Mouse (Mus musculus) frontal cortex, postnatal 14 days (tissue): ENCODE measurements around the gene Tbx5.

Experiments
- DNase-seq, 2 experiments: peaks; one replicate each; pipeline ENCODE4 v3.0.0; 2022; ENCODE audit warnings: low spot score in 2 of 2

Gene Tbx5

GRCm38 (mm10) chr5:119810994-119811690 lies 21.3 kb upstream of the Tbx5 start:
- DNase-seq = no peak

DNA sequence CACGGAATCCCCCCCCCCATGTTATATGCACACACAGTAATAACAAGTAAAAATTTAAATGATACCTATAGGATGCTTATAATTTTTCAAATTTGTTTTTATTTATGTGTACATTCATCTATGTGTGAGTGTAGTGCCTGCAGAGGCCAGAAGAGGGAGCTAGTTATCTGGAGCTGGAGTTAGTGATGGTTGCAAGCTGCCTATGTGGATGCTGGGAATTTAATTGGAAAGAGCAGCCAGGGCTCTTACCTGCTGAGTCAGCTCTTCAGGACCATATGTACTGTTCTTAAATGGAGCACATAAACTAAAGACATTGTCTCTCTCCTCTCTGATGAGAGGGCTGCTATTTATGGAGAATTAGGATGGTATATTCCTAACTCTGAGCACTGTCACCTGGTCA lies 17.2 kb upstream of the Tbx5 start:
- DNase-seq = no peak

GRCm38 (mm10) chr5:119820452-119820851 lies 12.0 kb upstream of the Tbx5 start:
- DNase-seq = no peak

- no peak for DNase-seq
These were observed 11.0 kb upstream of the Tbx5 start for GRCm38 (mm10) chr5:119821506-119821905.

DNA sequence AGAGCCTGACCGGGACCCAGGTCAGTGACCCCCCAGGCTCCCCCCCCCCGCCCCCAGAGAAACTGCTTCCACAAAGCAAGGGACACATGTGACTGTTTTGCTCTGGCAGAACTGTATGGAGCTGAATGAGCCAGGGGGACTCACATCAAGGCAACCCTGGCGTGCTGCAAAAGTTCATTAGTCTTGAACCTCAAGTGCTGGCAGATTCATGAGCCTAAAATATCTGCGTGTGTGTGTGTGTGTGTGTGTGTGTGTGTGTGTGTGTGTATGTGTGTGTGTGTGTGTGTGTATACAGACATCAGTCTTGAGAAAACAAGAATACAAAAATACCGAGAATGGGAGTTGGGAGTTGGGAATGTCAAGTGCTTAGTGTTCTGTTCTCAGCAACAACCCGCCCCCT lies 5.1 kb upstream of the Tbx5 start:
- no peak for DNase-seq

DNA sequence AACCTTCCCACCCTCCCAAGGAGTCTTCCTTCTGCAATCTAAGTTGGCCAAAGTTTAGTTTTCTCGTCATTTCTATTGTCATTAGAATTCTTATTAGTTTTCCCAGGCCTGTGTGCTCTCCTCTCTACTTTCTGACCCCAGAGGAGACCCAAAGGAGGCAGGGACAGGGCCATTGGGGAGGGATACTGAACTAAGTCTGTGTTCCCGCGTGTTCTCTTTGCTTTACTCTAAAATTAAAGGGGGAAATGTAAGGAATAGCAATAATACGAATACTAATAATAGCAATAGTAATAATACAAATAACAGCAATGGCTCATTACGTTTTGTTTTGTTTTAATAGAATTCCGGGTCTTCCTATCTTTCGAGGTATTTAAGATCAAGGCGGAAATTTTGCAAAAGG lies 1.9 kb upstream of the Tbx5 start:
- no peak for DNase-seq

- DNase-seq = no peak
These were observed 1.2 kb upstream of the Tbx5 start for GRCm38 (mm10) chr5:119831201-119831771.

DNA sequence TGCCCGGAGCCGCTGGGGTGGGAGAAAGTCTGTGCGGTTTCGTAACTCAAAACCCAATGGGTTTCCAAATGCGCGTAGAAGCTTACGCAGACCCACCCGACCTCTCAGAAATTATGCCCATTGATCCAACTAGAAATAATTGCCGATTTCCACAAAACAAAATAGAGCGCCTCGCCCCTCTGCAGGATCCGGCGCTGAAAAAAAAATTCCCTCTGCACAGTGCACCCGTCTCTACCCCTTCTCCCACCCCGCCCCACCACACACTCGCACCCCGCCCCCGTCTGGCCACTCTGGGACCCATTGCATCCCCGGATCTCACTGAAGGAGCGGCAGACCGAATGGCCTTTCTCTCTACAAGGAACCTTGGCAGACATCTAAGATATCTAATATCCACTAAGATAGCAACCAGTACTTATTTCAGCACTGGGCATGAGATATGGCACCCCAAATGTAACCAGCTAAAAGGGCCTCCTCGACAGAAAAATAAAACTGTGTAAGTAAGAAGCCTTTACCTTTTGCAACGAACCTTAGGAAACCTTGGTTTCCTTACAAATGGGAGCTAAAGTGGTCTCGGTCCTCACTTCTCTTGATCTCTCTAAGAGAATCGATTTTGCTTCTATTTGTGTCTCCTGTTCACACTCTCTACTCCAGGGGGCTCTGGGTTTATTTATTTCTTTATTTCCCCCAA lies 533 bp upstream of the Tbx5 start:
- no peak for DNase-seq

DNA sequence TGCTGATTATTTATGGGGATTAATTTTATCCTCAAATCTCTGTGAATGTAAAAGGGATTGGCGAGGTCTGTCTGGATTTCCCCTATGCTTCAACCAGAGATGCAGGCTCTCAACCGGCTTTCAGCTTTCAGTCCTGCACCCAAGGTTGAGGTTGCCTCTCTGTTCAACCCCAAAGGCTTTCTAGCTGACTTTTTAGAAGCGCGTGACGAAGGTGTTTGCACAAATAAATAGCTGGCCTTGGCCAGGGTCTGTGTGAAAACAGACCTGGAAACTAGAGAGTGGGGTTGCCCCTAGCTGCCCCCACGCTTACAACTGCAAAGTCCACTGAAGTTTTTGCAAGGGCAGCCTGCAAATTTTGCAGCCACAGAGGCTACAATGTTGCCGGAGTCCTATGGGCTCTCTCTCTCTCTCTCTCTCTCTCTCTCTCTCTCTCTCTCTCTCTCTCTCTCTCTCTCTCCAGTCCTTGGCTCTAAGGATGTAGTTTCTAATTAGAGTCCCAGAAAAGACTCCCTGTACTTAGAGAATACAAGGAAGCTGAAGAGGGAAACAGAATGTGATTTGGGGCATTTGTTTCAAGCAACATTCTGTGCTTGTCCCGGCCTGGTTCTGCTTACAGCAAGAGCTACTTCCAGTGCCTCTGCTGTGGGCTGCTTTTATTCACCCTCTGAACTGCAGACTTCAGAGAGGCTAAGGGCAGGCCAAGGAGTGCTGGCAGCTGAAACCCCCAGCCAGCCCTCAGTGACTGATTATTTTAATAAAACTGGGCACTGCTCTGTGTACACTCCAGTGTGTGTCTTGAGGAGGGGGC lies 959 bp downstream of the Tbx5 start:
- no peak for DNase-seq

DNA sequence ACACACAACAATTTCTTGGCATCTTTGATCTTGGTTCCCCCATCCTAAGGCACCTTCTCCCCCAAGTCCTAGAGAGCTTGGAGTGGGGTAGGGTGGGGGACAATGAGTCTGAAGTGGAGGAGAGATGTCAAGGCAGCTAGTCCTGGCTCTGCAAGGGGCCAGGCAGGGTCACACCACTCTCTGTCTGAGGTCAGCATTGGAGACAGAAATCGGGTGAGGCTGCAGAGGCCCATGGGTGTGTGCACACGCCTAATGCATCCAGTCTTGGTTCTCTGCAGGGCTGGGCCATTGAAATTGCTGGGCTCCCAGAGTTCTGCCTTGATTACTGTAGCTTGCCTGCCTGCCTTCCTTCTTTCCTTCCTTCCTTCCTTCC lies 1.5 kb downstream of the Tbx5 start:
- DNase-seq = no peak

DNA sequence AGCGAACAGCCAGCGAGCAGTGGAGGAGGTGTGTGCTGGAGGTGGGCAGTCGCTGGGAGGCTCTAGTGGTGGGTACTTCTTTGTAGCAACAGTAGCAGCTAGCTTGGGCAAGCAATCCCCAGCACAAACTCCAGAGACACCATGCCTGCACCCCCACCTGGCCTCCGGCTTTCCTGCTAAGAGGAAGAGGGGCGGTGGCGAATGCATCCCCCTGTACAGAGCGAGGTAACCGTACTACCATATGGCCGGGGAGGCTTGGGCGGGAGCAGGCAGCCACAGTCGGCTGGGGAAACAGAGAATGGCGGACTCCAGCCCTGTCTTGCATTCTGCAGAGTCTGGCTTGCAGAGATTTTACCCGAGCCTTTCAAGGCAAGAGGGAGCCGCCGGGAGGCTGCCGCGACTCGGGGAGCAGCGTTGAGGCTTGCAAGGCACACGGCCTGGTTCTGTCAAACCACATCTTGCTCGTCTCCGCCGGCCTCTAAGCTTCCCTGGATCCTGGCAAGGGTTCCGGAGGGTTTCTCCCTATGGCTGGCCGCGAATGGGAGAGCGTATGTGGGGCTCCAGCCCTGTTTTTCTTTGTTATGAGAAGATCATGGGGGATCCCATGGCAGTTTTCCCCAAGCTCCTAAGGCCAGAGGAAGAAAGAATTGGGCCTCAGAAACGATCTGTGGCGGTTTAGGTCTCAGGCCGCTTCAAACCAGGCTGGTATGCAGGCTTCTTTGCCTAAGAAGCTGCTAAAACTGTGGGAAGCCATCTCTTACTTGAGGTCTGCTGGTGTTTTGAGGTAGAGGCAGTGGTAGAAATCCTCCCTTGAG lies 2.8 kb downstream of the Tbx5 start:
- DNase-seq = no peak

GRCm38 (mm10) chr5:119835868-119836209 lies 3.4 kb downstream of the Tbx5 start:
- DNase-seq = no peak

GRCm38 (mm10) chr5:119836618-119837305 lies 4.3 kb downstream of the Tbx5 start:
- DNase-seq = no peak

- DNase-seq = no peak
These were observed 4.8 kb downstream of the Tbx5 start for GRCm38 (mm10) chr5:119837306-119837675.

DNA sequence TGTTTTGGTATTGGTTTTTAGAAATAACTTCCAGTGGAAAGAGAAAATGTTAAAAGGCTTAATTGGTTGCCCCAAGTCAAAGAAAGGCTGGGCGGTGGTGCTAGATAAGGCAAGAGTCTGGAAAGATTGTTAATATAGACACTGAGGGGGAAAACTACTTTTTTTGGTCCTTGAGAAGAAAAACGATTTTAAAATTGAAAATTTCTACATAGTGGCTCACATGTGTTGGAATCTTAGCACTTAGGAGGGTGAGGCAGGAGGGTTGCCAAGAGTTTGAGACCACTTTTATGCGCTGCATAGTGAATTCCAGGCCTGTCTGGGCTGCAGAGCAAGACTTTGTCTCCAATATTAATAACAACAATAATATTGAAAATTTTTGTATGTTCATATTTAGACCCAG lies 5.4 kb downstream of the Tbx5 start:
- DNase-seq = no peak

- DNase-seq = no peak
These were observed 6.0 kb downstream of the Tbx5 start for GRCm38 (mm10) chr5:119838441-119838840.

- no peak for DNase-seq
These were observed 6.7 kb downstream of the Tbx5 start for GRCm38 (mm10) chr5:119839156-119839555.

DNA sequence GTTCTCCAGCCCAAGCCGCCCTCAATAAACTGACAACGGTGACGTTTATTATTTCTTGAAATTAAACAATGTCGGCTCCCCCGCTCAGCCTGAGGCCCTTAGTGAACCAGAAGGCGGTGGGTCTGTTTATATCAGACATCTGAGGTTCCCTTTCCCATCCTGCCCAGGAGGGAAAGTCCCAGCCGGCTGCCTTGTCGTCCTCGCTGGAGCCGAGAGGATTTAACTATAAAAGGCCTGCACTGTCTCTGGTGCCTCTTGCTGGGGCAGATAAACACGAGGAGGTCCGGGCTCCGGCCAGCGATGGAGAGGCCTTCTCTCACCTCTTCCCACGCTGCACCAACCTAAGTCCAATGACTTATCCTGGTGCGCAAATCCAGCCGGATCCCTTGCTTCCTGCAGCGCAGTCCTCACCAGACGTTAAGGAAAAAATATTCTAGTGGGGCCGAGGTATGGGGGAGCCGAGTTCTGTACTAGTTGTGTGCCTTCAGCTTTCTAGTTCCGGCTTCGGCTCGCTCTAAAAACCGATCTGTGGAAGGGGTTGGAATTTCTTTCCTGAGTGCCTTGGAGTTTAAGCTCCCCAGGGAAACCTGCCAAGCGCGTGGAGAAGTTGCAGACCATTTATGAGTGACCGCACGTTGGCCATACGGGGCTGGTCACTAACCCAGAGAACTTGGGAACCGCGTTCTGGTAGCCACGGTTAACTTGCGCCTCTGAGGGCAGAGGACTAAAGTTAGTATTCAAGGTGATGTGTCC lies 7.3 kb downstream of the Tbx5 start:
- no peak for DNase-seq

- no peak for DNase-seq
These were observed 7.9 kb downstream of the Tbx5 start for GRCm38 (mm10) chr5:119840404-119840803.

- no peak for DNase-seq
These were observed 9.4 kb downstream of the Tbx5 start for GRCm38 (mm10) chr5:119841634-119842420.
